Mouse (Mus musculus): ENCODE data around the gene Gdf11. TPM values are rescaled to one million over a fixed set of nuclear protein-coding genes. Genes with fewer than 3 reads are reported as not detected.

Gene Gdf11
- polyA plus RNA-seq, 1 experiment from 2014 or later, result 62.3 TPM

- ChIA-PET POLR2A (no interaction called here), CTCF (interaction anchor here (1.6 to 6.6 kb wide), 3 partner anchors 10 to 11 kb away, joined by 5 to 55 read pairs (median 11); partner anchors contain the start of genes Bloc1s1 and Rdh5)
- DNase-seq (ENCODE audit: low read depth, low spot score) (no peak), ATAC-seq (no peak)
- H3K27me3 ChIP-seq, result no peaks in the 10 kb centered on the region
- no peak for TF ChIP-seq CTCF (IDR thresholded peaks at IDR 0.05)
- in situ Hi-C loops (cut with MboI; ENCODE audit: low pct_unique_long_range_greater_than_20kb), result no loop called here
Observed at GRCm38 (mm10) chr10:128933574-128933973, 42.1 kb upstream of the Gdf11 start, which contains the start of gene Itga7. Itga7 (plus strand) TSS chr10:128933818.

GRCm38 (mm10) chr10:128931441-128931840 is 39.9 kb upstream of the Gdf11 start:
- no peaks in the 10 kb centered on the region for H3K27me3 ChIP-seq
- in situ Hi-C loops (cut with MboI; ENCODE audit: low pct_unique_long_range_greater_than_20kb), result no loop called here
- DNase-seq (ENCODE audit: low read depth, low spot score) (no peak), ATAC-seq (peak; percentile 66)
- no peak for TF ChIP-seq CTCF (IDR thresholded peaks at IDR 0.05)
- POLR2A ChIA-PET, result interaction anchor here (0.7 to 3.3 kb wide), 5 partner anchors 9 to 20 kb away, joined by 3 to 18 read pairs (median 5); partner anchors contain the start of genes Bloc1s1 and Rdh5
- CTCF ChIA-PET, result interaction anchor here (0.9 to 6.6 kb wide), 11 partner anchors 9 to 87 kb away, joined by 3 to 55 read pairs (median 4); partner anchors contain the start of gene Rdh5

GRCm38 (mm10) chr10:128929638-128930378 is 38.3 kb upstream of the Gdf11 start:
- ChIA-PET CTCF (interaction anchor here (1.6 to 6.6 kb wide), 4 partner anchors 15 to 48 kb away, joined by 8 to 55 read pairs (median 14); no protein-coding TSS in a partner anchor), POLR2A (interaction anchor here (1.0 to 3.3 kb wide), 2 partner anchors 10 to 15 kb away, joined by 3 to 18 read pairs; no protein-coding TSS in a partner anchor)
- TF ChIP-seq CTCF (IDR thresholded peaks at IDR 0.05), result no peak
- DNase-seq (ENCODE audit: low read depth, low spot score) (no peak), ATAC-seq (no peak)
- in situ Hi-C loops (cut with MboI; ENCODE audit: low pct_unique_long_range_greater_than_20kb), result no loop called here
- H3K27me3 ChIP-seq, result no peaks in the 10 kb centered on the region

- POLR2A ChIA-PET, result no interaction called here
- CTCF ChIA-PET, result interaction anchor here (1.0 to 11.2 kb wide), 5 partner anchors 11 to 52 kb away, joined by 3 to 99 read pairs (median 4); no protein-coding TSS in a partner anchor
- no peak for DNase-seq (ENCODE audit: low read depth, low spot score)
- no peak for ATAC-seq
- H3K27me3 ChIP-seq, result no peaks in the 10 kb centered on the region
- in situ Hi-C loops (cut with MboI; ENCODE audit: low pct_unique_long_range_greater_than_20kb), result no loop called here
- no peak for TF ChIP-seq CTCF (IDR thresholded peaks at IDR 0.05)
Observed at GRCm38 (mm10) chr10:128928356-128928755, 36.8 kb upstream of the Gdf11 start.

GRCm38 (mm10) chr10:128923935-128924334 is 32.4 kb upstream of the Gdf11 start, which contains the start of gene Bloc1s1:
Bloc1s1 (minus strand) TSS chr10:128924035.
- TF ChIP-seq CTCF (IDR thresholded peaks at IDR 0.05), result no peak
- in situ Hi-C loops (cut with MboI; ENCODE audit: low pct_unique_long_range_greater_than_20kb), result loop anchor here (5.0 to 25.0 kb wide), 2 partner anchors 53 to 1262 kb away; partner anchors contain the start of genes Nab2 and Nemp1
- ATAC-seq, result no peak
- H3K27me3 ChIP-seq, result no peaks in the 10 kb centered on the region
- CTCF ChIA-PET, result interaction anchor here (0.8 to 11.2 kb wide), 12 partner anchors 9 to 78 kb away, joined by 3 to 99 read pairs (median 4); partner anchors contain the start of gene Itga7
- POLR2A ChIA-PET, result interaction anchor here (0.5 to 4.4 kb wide), 8 partner anchors 8 to 279 kb away, joined by 3 to 28 read pairs (median 6); no protein-coding TSS in a partner anchor
- DNase-seq (ENCODE audit: low read depth, low spot score), result no peak

- no peak for TF ChIP-seq CTCF (IDR thresholded peaks at IDR 0.05)
- ChIA-PET POLR2A (interaction anchor here (0.5 to 4.4 kb wide), 10 partner anchors 9 to 278 kb away, joined by 3 to 28 read pairs (median 4); no protein-coding TSS in a partner anchor), CTCF (interaction anchor here (0.8 to 11.2 kb wide), 14 partner anchors 8 to 77 kb away, joined by 3 to 99 read pairs (median 4); partner anchors contain the start of gene Itga7)
- H3K27me3 ChIP-seq, result no peaks in the 10 kb centered on the region
- DNase-seq (ENCODE audit: low read depth, low spot score), result peak; percentile 81
- in situ Hi-C loops (cut with MboI; ENCODE audit: low pct_unique_long_range_greater_than_20kb), result loop anchor here (5.0 to 25.0 kb wide), 2 partner anchors 54 to 1261 kb away; partner anchors contain the start of genes Nab2 and Nemp1
- peak; percentile 85 for ATAC-seq
Observed at GRCm38 (mm10) chr10:128923013-128923691, 31.6 kb upstream of the Gdf11 start.

GRCm38 (mm10) chr10:128922822-128923012 is 31.2 kb upstream of the Gdf11 start, which contains the start of gene Rdh5:
Rdh5 (minus strand) TSS chr10:128922888.
- TF ChIP-seq CTCF (IDR thresholded peaks at IDR 0.05), result no peak
- CTCF ChIA-PET, result interaction anchor here (1.0 to 11.2 kb wide), 7 partner anchors 9 to 57 kb away, joined by 4 to 99 read pairs (median 12); partner anchors contain the start of gene Itga7
- ATAC-seq (no peak), DNase-seq (ENCODE audit: low read depth, low spot score) (no peak)
- in situ Hi-C loops (cut with MboI; ENCODE audit: low pct_unique_long_range_greater_than_20kb), result loop anchor here (5.0 to 25.0 kb wide), 2 partner anchors 55 to 1260 kb away; partner anchors contain the start of genes Nab2 and Nemp1
- H3K27me3 ChIP-seq, result no peaks in the 10 kb centered on the region
- POLR2A ChIA-PET, result interaction anchor here (0.7 to 4.4 kb wide), 8 partner anchors 9 to 55 kb away, joined by 3 to 28 read pairs (median 8); no protein-coding TSS in a partner anchor

GRCm38 (mm10) chr10:128921883-128922821 is 30.6 kb upstream of the Gdf11 start:
- no peaks in the 10 kb centered on the region for H3K27me3 ChIP-seq
- ChIA-PET POLR2A (interaction anchor here (1.3 to 4.4 kb wide), 4 partner anchors 10 to 19 kb away, joined by 5 to 28 read pairs (median 12); no protein-coding TSS in a partner anchor), CTCF (interaction anchor here (0.7 to 11.2 kb wide), 9 partner anchors 9 to 57 kb away, joined by 3 to 99 read pairs (median 11); partner anchors contain the start of gene Itga7)
- ATAC-seq (peak; percentile 14), DNase-seq (ENCODE audit: low read depth, low spot score) (peak; percentile 83)
- no peak for TF ChIP-seq CTCF (IDR thresholded peaks at IDR 0.05)
- in situ Hi-C loops (cut with MboI; ENCODE audit: low pct_unique_long_range_greater_than_20kb), result loop anchor here (5.0 to 25.0 kb wide), 2 partner anchors 55 to 1260 kb away; partner anchors contain the start of genes Nab2 and Nemp1

GRCm38 (mm10) chr10:128921251-128921650 is 29.7 kb upstream of the Gdf11 start:
- POLR2A ChIA-PET, result interaction anchor here (2.1 to 4.4 kb wide), 3 partner anchors 9 to 12 kb away, joined by 16 to 28 read pairs (median 18); no protein-coding TSS in a partner anchor
- no peak for TF ChIP-seq CTCF (IDR thresholded peaks at IDR 0.05)
- no peak for ATAC-seq

More at GRCm38 (mm10) chr10:128921251-128921650, 29.7 kb upstream of the Gdf11 start:
- no peak for DNase-seq (ENCODE audit: low read depth, low spot score)
- no peaks in the 10 kb centered on the region for H3K27me3 ChIP-seq
- CTCF ChIA-PET, result interaction anchor here (1.4 to 11.2 kb wide), 5 partner anchors 8 to 58 kb away, joined by 4 to 99 read pairs (median 12); no protein-coding TSS in a partner anchor
- in situ Hi-C loops (cut with MboI; ENCODE audit: low pct_unique_long_range_greater_than_20kb), result loop anchor here (5.0 to 25.0 kb wide), 2 partner anchors 56 to 1259 kb away; partner anchors contain the start of genes Nab2 and Nemp1
